Mouse (Mus musculus): ENCODE measurements around the gene Fam110c.
"Not testable (repeated sequence)": the region's sequence is repeated elsewhere in the genome, so short reads cannot be mapped to it uniquely, and the experiment has no call there.

The Fam110c gene

GRCm38 (mm10) chr12:31073412-31074354 is at the start of gene Fam110c:
Gene Fam110c (plus strand): TSS chr12:31073861.
- no peak for DNase-seq (ENCODE audit: low spot score in 2 of 2)

- DNase-seq (ENCODE audit: low spot score in 2 of 2): no peak
Observed at GRCm38 (mm10) chr12:31026423-31026822, 47.2 kb upstream of the Fam110c start.

- no peak for DNase-seq (ENCODE audit: low spot score in 2 of 2)
Observed at GRCm38 (mm10) chr12:31052066-31052465, 21.6 kb upstream of the Fam110c start.

GRCm38 (mm10) chr12:31056291-31056864 is 17.3 kb upstream of the Fam110c start:
- DNase-seq (ENCODE audit: low spot score in 2 of 2): no peak

GRCm38 (mm10) chr12:31059393-31059853 is 14.2 kb upstream of the Fam110c start:
- DNase-seq (ENCODE audit: low spot score in 2 of 2): no peak

GRCm38 (mm10) chr12:31060245-31060644 is 13.4 kb upstream of the Fam110c start:
- no peak for DNase-seq (ENCODE audit: low spot score in 2 of 2)

GRCm38 (mm10) chr12:31071222-31071621 is 2.4 kb upstream of the Fam110c start:
- no peak for DNase-seq (ENCODE audit: low spot score in 2 of 2)

GRCm38 (mm10) chr12:31074355-31074786 is 710 bp downstream of the Fam110c start:
- not testable (repeated sequence) for DNase-seq (ENCODE audit: low spot score in 2 of 2)

GRCm38 (mm10) chr12:31074839-31075538 is 1.3 kb downstream of the Fam110c start:
- DNase-seq (ENCODE audit: low spot score in 2 of 2): peak; percentile 12 to 14

- DNase-seq (ENCODE audit: low spot score in 2 of 2): no peak
Observed at GRCm38 (mm10) chr12:31077020-31077419, 3.4 kb downstream of the Fam110c start.

GRCm38 (mm10) chr12:31078030-31078429 is 4.4 kb downstream of the Fam110c start:
- DNase-seq (ENCODE audit: low spot score in 2 of 2): no peak

GRCm38 (mm10) chr12:31080352-31080751 is 6.7 kb downstream of the Fam110c start:
- no peak for DNase-seq (ENCODE audit: low spot score in 2 of 2)

GRCm38 (mm10) chr12:31080890-31081554 is 7.4 kb downstream of the Fam110c start:
- no peak for DNase-seq (ENCODE audit: low spot score in 2 of 2)

- DNase-seq (ENCODE audit: low spot score in 2 of 2): no peak
Observed at GRCm38 (mm10) chr12:31083007-31083406, 9.3 kb downstream of the Fam110c start.

GRCm38 (mm10) chr12:31083407-31083806 is 9.7 kb downstream of the Fam110c start:
- DNase-seq (ENCODE audit: low spot score in 2 of 2): no peak

- DNase-seq (ENCODE audit: low spot score in 2 of 2): no peak
Observed at GRCm38 (mm10) chr12:31087060-31087459, 13.4 kb downstream of the Fam110c start.

- DNase-seq (ENCODE audit: low spot score in 2 of 2): no peak
Observed at GRCm38 (mm10) chr12:31090401-31090800, 16.7 kb downstream of the Fam110c start.

GRCm38 (mm10) chr12:31090882-31091640 is 17.4 kb downstream of the Fam110c start:
- DNase-seq (ENCODE audit: low spot score in 2 of 2): no peak

GRCm38 (mm10) chr12:31092481-31092880 is 18.8 kb downstream of the Fam110c start:
- DNase-seq (ENCODE audit: low spot score in 2 of 2): no peak

- DNase-seq (ENCODE audit: low spot score in 2 of 2): no peak
Observed at GRCm38 (mm10) chr12:31097185-31097584, 23.5 kb downstream of the Fam110c start.

GRCm38 (mm10) chr12:31101190-31101589 is 27.5 kb downstream of the Fam110c start:
- DNase-seq (ENCODE audit: low spot score in 2 of 2): no peak

Data from frontal cortex, postnatal 36 days (tissue).